In genomic region chr14:76533170-76533815, GRCm38 (mm10) we compare ENCODE assay signal across 9 mouse cellular contexts. TPM values are rescaled to one million over a fixed set of nuclear protein-coding genes. Genes with fewer than 3 reads are reported as not detected.
A peak's percentile ranks its signal among the peaks of the same experiment; 100 is the strongest.
DNase-seq lines count a peak whose midpoint lies in the region; ATAC-seq and TF ChIP-seq lines count a peak whose summit lies in the region.
"Had no signal": no experiment of that assay in that cellular context is flagged by ENCODE, and none has a peak within 500 bp of the region (broad histone marks: within the 10 kb centered on the region; RNA-seq: fewer than 3 reads in every experiment).

No protein-coding gene starts in this region.

- H3K27me3 ChIP-seq in lung, embryonic 15.5 days, result no peaks in the 10 kb centered on the region
- no peaks in the 10 kb centered on the region for H3K27me3 ChIP-seq in erythroblast, embryonic 14.5 days (ENCODE audit: control insufficient read depth)
- no peaks in the 10 kb centered on the region for H3K27me3 ChIP-seq in kidney, postnatal 0 days (ENCODE audit: insufficient read depth, low read length)
- no peaks in the 10 kb centered on the region for H3K27me3 ChIP-seq in midbrain, embryonic 13.5 days

- no peak for DNase-seq in lung, postnatal 14 days
- peak; percentile 71 for DNase-seq in kidney, postnatal 0 days (ENCODE audit: low spot score)
- DNase-seq in right cerebral cortex, adult 2 months (ENCODE audit: low spot score in 2 of 2), result no peak
- no peak for DNase-seq in left cerebral cortex, adult 18-20 months (ENCODE audit: low spot score in 2 of 2)
- DNase-seq in heart, adult 11 months, result no peak

- no peaks in the 10 kb centered on the region for H3K9me3 ChIP-seq in lung, embryonic 15.5 days
- H3K9me3 ChIP-seq in erythroblast, embryonic 14.5 days (ENCODE audit: control insufficient read depth, low read length), result no peaks in the 10 kb centered on the region
- no peaks in the 10 kb centered on the region for H3K9me3 ChIP-seq in kidney, postnatal 0 days (replicated peaks; ENCODE audit: low read length)
- H3K9me3 ChIP-seq in midbrain, embryonic 13.5 days, result no peaks in the 10 kb centered on the region

- peak; percentile 33; the same call in 1 of the 2 replicates for ATAC-seq in lung, embryonic 15.5 days (ENCODE audit: borderline replicate concordance, extremely low read depth, low FRiP score, low TSS enrichment)
- peak; percentile 80 for ATAC-seq in kidney, postnatal 0 days (replicated peaks; ENCODE audit: low FRiP score, low read depth)
- peak; percentile 66 for ATAC-seq in midbrain, embryonic 13.5 days

- 0 out of 2 replicates have a peak overlapping the region, but pooled peaks have one; percentile 3 for H3K4me3 ChIP-seq in lung, embryonic 15.5 days
- H3K4me3 ChIP-seq in erythroblast, embryonic 14.5 days (replicated peaks), result peak overlapping the region; percentile 69
- no peak overlapping the region for H3K4me3 ChIP-seq in kidney, postnatal 0 days (replicated peaks; ENCODE audit: low read depth, low read length)
- H3K4me3 ChIP-seq in midbrain, embryonic 13.5 days (replicated peaks), result peak overlapping the region; percentile 12
- H3K4me3 ChIP-seq: myocyte had no signal

- H3K4me2 ChIP-seq in lung, embryonic 15.5 days, result peak overlapping the region; percentile 51
- peak overlapping the region; percentile 39 for H3K4me2 ChIP-seq in kidney, postnatal 0 days (ENCODE audit: low read length)
- peak overlapping the region; percentile 45 for H3K4me2 ChIP-seq in midbrain, embryonic 13.5 days (replicated peaks)

- H3K36me3 ChIP-seq in lung, embryonic 15.5 days, result no peaks in the 10 kb centered on the region
- H3K36me3 ChIP-seq in erythroblast, embryonic 14.5 days (ENCODE audit: control insufficient read depth), result peaks cover 44% of the 10 kb centered on the region
- H3K36me3 ChIP-seq in kidney, postnatal 0 days (ENCODE audit: insufficient read depth, low read length), result no peaks in the 10 kb centered on the region
- no peaks in the 10 kb centered on the region for H3K36me3 ChIP-seq in midbrain, embryonic 13.5 days

- TF ChIP-seq CTCF in kidney, postnatal 0 days (IDR thresholded peaks at IDR 0.05; ENCODE audit: low read depth), result no peak

- WGBS in lung, embryonic 15.5 days, result 16% methylated on average over 10 of the region's 10 CpGs
- 15% methylated on average over 10 of the region's 10 CpGs for WGBS in kidney, postnatal 0 days
- WGBS in midbrain, embryonic 13.5 days, result 24% methylated on average over 10 of the region's 10 CpGs

- H3K27ac ChIP-seq in lung, embryonic 15.5 days, result no peak overlapping the region; the same call in 1 of the 2 replicates
- peak overlapping the region; percentile 79 for H3K27ac ChIP-seq in kidney, postnatal 0 days
- H3K27ac ChIP-seq in midbrain, embryonic 13.5 days, result peak overlapping the region; percentile 77

- H3K9ac ChIP-seq in lung, embryonic 15.5 days, result 0 out of 2 replicates have a peak overlapping the region, but pooled peaks have one; percentile 6
- no peak overlapping the region for H3K9ac ChIP-seq in kidney, postnatal 0 days (ENCODE audit: low read depth, low read length)
- H3K9ac ChIP-seq in midbrain, embryonic 13.5 days (replicated peaks), result peak overlapping the region; percentile 30

- peaks cover 40% of the 10 kb centered on the region for H3K4me1 ChIP-seq in lung, embryonic 15.5 days
- H3K4me1 ChIP-seq in erythroblast, embryonic 14.5 days (ENCODE audit: control insufficient read depth), result peaks cover 90% of the 10 kb centered on the region
- peaks cover 29% of the 10 kb centered on the region for H3K4me1 ChIP-seq in kidney, postnatal 0 days (replicated peaks; ENCODE audit: insufficient read depth, low read length)
- peaks cover 24% of the 10 kb centered on the region for H3K4me1 ChIP-seq in midbrain, embryonic 13.5 days (replicated peaks)

RNA-seq across cellular contexts. Expression of gene Serp2, which starts 23.4 kb away (rescaled TPM):
- polyA plus RNA-seq in lung, embryonic 15.5 days (2015; fragmentation: Nextera tagmentation; extraction: Ambion mirVana), result 5.3 TPM in 2 replicates
- polyA plus RNA-seq in erythroblast, embryonic 14.5 days (2012), result 0.07 and 0.15 TPM in 2 replicates
- 13.1 and 13.7 TPM in 2 replicates for polyA plus RNA-seq in kidney, postnatal 0 days (2015; fragmentation: Nextera tagmentation; extraction: Ambion mirVana)
- 102 and 109 TPM in 2 replicates for polyA plus RNA-seq in midbrain, embryonic 13.5 days (2015; fragmentation: Nextera tagmentation; extraction: Ambion mirVana)
- 100 to 1,000 TPM; 180 to 192 TPM for total RNA-seq in left cerebral cortex, adult 18-20 months (2021)
